Mouse (Mus musculus): ENCODE results near the gene Cdc42bpg. TPM values are rescaled to one million over a fixed set of nuclear protein-coding genes. Genes with fewer than 3 reads are reported as not detected.

Cdc42bpg gene
- polyA plus RNA-seq, 1 experiment from 2014 or later = 0.58 TPM

DNA sequence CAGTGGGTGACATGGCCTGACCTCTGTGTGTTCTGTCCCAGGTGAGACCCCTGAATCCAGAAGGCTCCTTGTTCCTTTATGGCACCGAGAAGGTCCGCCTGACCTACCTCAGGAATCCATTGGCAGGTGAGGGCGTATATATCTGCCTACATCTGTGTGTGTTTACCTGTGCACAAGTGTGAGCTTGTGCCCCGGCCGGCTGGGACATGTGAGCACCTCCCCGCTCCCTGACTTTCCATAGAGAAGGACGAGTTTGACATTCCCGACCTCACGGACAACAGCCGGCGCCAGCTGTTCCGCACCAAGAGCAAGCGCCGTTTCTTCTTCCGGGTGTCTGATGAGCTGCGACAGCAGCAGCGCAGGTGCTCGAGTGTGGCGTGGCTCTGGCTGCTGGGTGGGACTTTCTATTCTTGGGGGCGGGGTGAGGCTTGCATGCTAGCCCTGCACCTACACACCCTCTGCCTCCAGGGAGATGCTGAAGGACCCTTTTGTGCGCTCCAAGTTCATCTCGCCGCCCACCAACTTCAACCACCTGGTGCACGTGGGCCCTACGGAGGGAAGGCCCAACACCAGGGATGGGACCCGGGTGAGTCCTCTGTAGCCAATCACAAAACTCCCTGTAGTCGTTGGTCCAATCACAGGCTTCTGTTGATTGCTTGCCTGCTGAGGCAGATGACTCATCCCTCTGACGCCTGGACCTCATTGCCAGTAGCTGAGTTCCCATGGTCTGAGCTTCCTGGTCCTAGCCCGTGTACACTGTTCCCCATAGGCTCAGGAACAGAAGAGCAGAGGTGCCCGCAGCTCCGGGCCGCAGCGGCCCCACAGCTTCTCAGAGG lies 15.7 kb downstream of the Cdc42bpg start:
- no peak overlapping the region for H3K4me3 ChIP-seq (ENCODE audit: low read depth, low read length)
- 83% methylated on average over 33 of the region's 33 CpGs for WGBS
- H3K4me1 ChIP-seq (ENCODE audit: control insufficient read depth, insufficient read depth, low read length) = no peaks in the 10 kb centered on the region
- no peak overlapping the region for H3K27ac ChIP-seq (ENCODE audit: low read depth, low read length)
- no peaks in the 10 kb centered on the region for H3K27me3 ChIP-seq (ENCODE audit: control insufficient read depth, insufficient read depth, low read length)
- H3K4me2 ChIP-seq (ENCODE audit: low read depth) = no peak overlapping the region
- ATAC-seq (ENCODE audit: insufficient read depth, low FRiP score, low TSS enrichment) = no peak
- H3K9me3 ChIP-seq (ENCODE audit: control insufficient read depth, low read length) = no peaks in the 10 kb centered on the region
- H3K36me3 ChIP-seq (ENCODE audit: control insufficient read depth, insufficient read depth, low read length) = no peaks in the 10 kb centered on the region
- no peak for DNase-seq (ENCODE audit: low spot score)
- no peak overlapping the region for H3K9ac ChIP-seq (ENCODE audit: low read length)

- no peak overlapping the region for H3K4me3 ChIP-seq (ENCODE audit: low read depth, low read length)
- no peaks in the 10 kb centered on the region for H3K9me3 ChIP-seq (ENCODE audit: control insufficient read depth, low read length)
- H3K27ac ChIP-seq (ENCODE audit: low read depth, low read length) = no peak overlapping the region
- H3K4me2 ChIP-seq (ENCODE audit: low read depth) = no peak overlapping the region
- WGBS = 82% methylated on average over 9 of the region's 9 CpGs
- H3K27me3 ChIP-seq (ENCODE audit: control insufficient read depth, insufficient read depth, low read length) = no peaks in the 10 kb centered on the region
- no peak overlapping the region for H3K9ac ChIP-seq (ENCODE audit: low read length)
- DNase-seq (ENCODE audit: low spot score) (no peak), ATAC-seq (ENCODE audit: insufficient read depth, low FRiP score, low TSS enrichment) (no peak)
- H3K4me1 ChIP-seq (ENCODE audit: control insufficient read depth, insufficient read depth, low read length) = no peaks in the 10 kb centered on the region
- no peaks in the 10 kb centered on the region for H3K36me3 ChIP-seq (ENCODE audit: control insufficient read depth, insufficient read depth, low read length)
These were observed 18.5 kb downstream of the Cdc42bpg start for GRCm38 (mm10) chr19:6324751-6325150.

DNA sequence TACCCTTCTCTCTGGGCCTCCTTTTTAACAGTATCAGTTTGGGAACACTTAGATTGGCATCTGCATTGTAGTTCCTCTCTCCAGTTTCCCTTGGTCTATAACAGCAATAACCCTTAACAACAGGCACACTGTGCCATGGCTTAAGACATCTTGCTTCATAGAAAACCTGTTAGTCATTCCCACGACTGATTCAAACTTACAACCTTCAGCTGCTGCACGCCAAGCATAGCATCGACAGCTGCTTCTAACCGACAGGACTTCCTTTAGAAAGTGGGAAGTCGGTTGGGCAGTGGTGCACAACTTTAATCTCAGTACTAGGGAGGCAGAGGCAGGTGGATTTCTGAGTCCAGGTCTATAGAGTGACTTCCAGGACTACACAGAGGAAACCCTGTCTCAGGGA lies 24.9 kb downstream of the Cdc42bpg start:
- H3K9me3 ChIP-seq (ENCODE audit: control insufficient read depth, low read length) = no peaks in the 10 kb centered on the region
- no peak for ATAC-seq (ENCODE audit: insufficient read depth, low FRiP score, low TSS enrichment)

GRCm38 (mm10) chr19:6331719-6332516 lies 25.7 kb downstream of the Cdc42bpg start:
- H3K9ac ChIP-seq (ENCODE audit: low read length) = peak overlapping the region; percentile 37; the same call in 1 of the 2 replicates
- H3K27me3 ChIP-seq (ENCODE audit: control insufficient read depth, insufficient read depth, low read length) = no peaks in the 10 kb centered on the region
- peaks cover 21% of the 10 kb centered on the region for H3K4me1 ChIP-seq (ENCODE audit: control insufficient read depth, insufficient read depth, low read length)
- peak; percentile 65 for DNase-seq (ENCODE audit: low spot score)
- H3K36me3 ChIP-seq (ENCODE audit: control insufficient read depth, insufficient read depth, low read length) = no peaks in the 10 kb centered on the region
- peak overlapping the region; percentile 34 for H3K4me2 ChIP-seq (ENCODE audit: low read depth)
- no peak for ATAC-seq (ENCODE audit: insufficient read depth, low FRiP score, low TSS enrichment)
- WGBS = 25% methylated on average over 13 of the region's 13 CpGs
- H3K27ac ChIP-seq (ENCODE audit: low read depth, low read length) = no peak overlapping the region
- no peak overlapping the region for H3K4me3 ChIP-seq (ENCODE audit: low read depth, low read length)
- H3K9me3 ChIP-seq (ENCODE audit: control insufficient read depth, low read length) = no peaks in the 10 kb centered on the region

More for the DNA sequence above, 24.9 kb downstream of the Cdc42bpg start:
- Histone ChIP-seq H3K27ac (ENCODE audit: low read depth, low read length) (no peak overlapping the region), H3K4me2 (ENCODE audit: low read depth) (no peak overlapping the region), H3K27me3 (ENCODE audit: control insufficient read depth, insufficient read depth, low read length) (no peaks in the 10 kb centered on the region), H3K4me3 (ENCODE audit: low read depth, low read length) (no peak overlapping the region), H3K36me3 (ENCODE audit: control insufficient read depth, insufficient read depth, low read length) (no peaks in the 10 kb centered on the region), H3K4me1 (ENCODE audit: control insufficient read depth, insufficient read depth, low read length) (peaks cover 14% of the 10 kb centered on the region), H3K9ac (ENCODE audit: low read length) (no peak overlapping the region)
- 62% methylated on average over 5 of the region's 5 CpGs for WGBS
- DNase-seq (ENCODE audit: low spot score) = no peak

- Histone ChIP-seq H3K4me2 (ENCODE audit: low read depth) (peak overlapping the region; percentile 36), H3K9ac (ENCODE audit: low read length) (peak overlapping the region; percentile 35)
These were observed 27.7 kb downstream of the Cdc42bpg start for GRCm38 (mm10) chr19:6333761-6334595.

DNA sequence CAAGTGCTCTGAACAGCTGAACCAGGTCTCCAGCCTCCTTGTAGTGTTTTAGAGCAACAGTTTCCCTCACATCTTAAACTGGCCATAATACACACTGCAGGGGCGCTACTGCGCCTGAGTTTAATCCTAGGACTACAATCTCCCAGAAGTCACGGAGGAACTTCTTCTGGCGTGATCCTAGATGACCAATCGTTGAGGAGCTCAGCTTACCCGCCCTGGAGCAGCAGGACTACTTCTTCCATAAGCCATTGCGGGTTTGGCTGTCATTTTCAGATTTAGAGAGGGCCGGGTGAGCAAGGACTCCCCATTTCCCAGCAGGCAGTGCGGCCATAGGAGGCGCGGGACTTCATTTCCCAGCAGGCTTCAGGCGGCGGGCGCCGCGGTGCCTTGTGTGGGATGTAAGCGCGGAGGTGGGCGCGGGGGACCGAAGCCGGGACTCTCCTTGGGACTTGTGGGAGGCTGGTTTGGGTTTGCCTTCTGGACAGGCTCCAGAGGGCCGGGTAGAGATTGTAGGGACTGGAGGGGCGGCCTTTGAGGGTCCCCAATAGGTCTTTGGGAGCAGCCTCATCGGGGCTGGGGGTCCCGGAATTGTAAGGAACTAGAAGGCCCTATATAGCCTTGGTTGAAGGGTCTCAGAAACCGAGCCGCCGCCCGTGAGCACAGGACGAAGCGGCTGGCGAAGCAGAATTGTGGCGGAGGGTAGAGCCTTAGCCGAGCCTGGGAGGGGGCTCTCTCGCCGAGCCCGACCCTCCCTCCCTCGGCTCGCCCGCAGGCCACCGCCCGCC lies 28.6 kb downstream of the Cdc42bpg start, which contains the start of gene Men1:
Gene Men1, plus strand, starts transcription at position 307 of the 785 bp plus-strand sequence.
- Histone ChIP-seq H3K27ac (ENCODE audit: low read depth, low read length) (peak within 1 kb of the TSS; percentile 49; the same call in 1 of the 2 replicates), H3K9me3 (ENCODE audit: control insufficient read depth, low read length) (no peaks in the 10 kb centered on the region), H3K9ac (ENCODE audit: low read length) (peak within 1 kb of the TSS; percentile 70), H3K27me3 (ENCODE audit: control insufficient read depth, insufficient read depth, low read length) (no peaks in the 10 kb centered on the region), H3K4me3 (ENCODE audit: low read depth, low read length) (peak within 1 kb of the TSS; percentile 63), H3K4me1 (ENCODE audit: control insufficient read depth, insufficient read depth, low read length) (peaks cover 21% of the 10 kb centered on the region), H3K4me2 (ENCODE audit: low read depth) (peak within 1 kb of the TSS; percentile 90), H3K36me3 (ENCODE audit: control insufficient read depth, insufficient read depth, low read length) (peaks cover 14% of the 10 kb centered on the region)
- WGBS = under 1% methylated on average over 43 of the region's 43 CpGs
- ATAC-seq (ENCODE audit: insufficient read depth, low FRiP score, low TSS enrichment) (peak; percentile 90), DNase-seq (ENCODE audit: low spot score) (peak; percentile 95)

More at GRCm38 (mm10) chr19:6333761-6334595, 27.7 kb downstream of the Cdc42bpg start:
- Histone ChIP-seq H3K27ac (ENCODE audit: low read depth, low read length) (peak overlapping the region; percentile 49; the same call in 1 of the 2 replicates), H3K9me3 (ENCODE audit: control insufficient read depth, low read length) (no peaks in the 10 kb centered on the region), H3K4me1 (ENCODE audit: control insufficient read depth, insufficient read depth, low read length) (peaks cover 21% of the 10 kb centered on the region), H3K27me3 (ENCODE audit: control insufficient read depth, insufficient read depth, low read length) (no peaks in the 10 kb centered on the region), H3K4me3 (ENCODE audit: low read depth, low read length) (peak overlapping the region; percentile 63; the same call in 1 of the 2 replicates), H3K36me3 (ENCODE audit: control insufficient read depth, insufficient read depth, low read length) (peaks cover 12% of the 10 kb centered on the region; the same call in 1 of the 2 replicates)
- DNase-seq (ENCODE audit: low spot score) (no peak), ATAC-seq (ENCODE audit: insufficient read depth, low FRiP score, low TSS enrichment) (no peak)
- 73% methylated on average over 9 of the region's 9 CpGs for WGBS

- under 1% methylated on average over 25 of the region's 25 CpGs for WGBS
- H3K4me1 ChIP-seq (ENCODE audit: control insufficient read depth, insufficient read depth, low read length) = peaks cover 21% of the 10 kb centered on the region
- DNase-seq (ENCODE audit: low spot score) (peak; percentile 33), ATAC-seq (ENCODE audit: insufficient read depth, low FRiP score, low TSS enrichment) (0 out of 2 replicates have a peak, but pooled peaks have one; percentile 2)
- peak overlapping the region; percentile 90 for H3K4me2 ChIP-seq (ENCODE audit: low read depth)
- peak overlapping the region; percentile 24; the same call in 1 of the 2 replicates for H3K27ac ChIP-seq (ENCODE audit: low read depth, low read length)
- peak overlapping the region; percentile 63 for H3K4me3 ChIP-seq (ENCODE audit: low read depth, low read length)
- peaks cover 14% of the 10 kb centered on the region for H3K36me3 ChIP-seq (ENCODE audit: control insufficient read depth, insufficient read depth, low read length)
- H3K9me3 ChIP-seq (ENCODE audit: control insufficient read depth, low read length) = no peaks in the 10 kb centered on the region
- no peaks in the 10 kb centered on the region for H3K27me3 ChIP-seq (ENCODE audit: control insufficient read depth, insufficient read depth, low read length)
- peak overlapping the region; percentile 70 for H3K9ac ChIP-seq (ENCODE audit: low read length)
These were observed 29.2 kb downstream of the Cdc42bpg start for GRCm38 (mm10) chr19:6335458-6335827.

Data from neural tube, embryonic 11.5 days (tissue).